Mouse (Mus musculus): ENCODE results near the gene Nid1. TPM values are rescaled to one million over a fixed set of nuclear protein-coding genes. Genes with fewer than 3 reads are reported as not detected.

The Nid1 gene
- polyA plus RNA-seq, 1 experiment from 2014 or later: 28.3 TPM

DNA sequence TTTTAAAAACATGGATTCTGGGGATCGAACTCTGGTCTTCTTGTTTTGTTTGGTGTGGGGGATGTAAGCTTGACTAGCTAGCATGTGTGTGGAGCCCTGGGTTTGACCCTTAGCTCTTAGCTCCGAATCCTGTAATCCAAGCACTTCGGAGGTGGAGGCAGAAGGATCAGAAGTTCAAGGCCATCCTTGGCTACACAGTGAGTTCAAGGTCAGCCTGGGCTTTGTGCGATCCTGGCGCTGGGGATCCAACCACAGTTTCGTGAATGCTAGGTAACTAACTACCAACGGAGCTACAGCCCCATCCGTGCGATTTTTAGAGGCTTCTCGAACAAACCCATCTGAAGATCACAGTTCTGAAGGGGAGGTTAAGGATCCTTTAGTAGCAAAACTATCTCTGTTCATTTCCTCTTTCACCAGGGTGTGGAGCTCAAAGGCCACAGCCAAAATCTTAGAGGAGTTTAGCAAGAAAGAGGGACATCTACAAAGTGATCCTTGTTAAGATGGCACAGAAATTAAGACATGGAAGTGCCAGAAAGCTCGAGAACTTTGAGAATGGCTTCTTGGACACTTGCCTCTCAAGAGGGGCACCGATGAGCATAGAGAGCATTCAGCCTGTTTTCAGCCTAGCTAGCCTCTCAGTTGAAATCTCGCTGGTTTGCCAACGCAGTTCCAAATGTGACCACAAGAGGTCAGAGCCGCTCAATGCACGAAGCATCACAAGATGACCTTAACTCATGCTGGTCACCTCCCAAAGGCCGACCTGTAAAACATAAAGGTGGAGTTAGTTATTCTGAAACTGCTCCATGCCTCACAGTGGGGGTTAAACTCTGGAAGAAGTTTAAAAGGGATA is 79.2 kb downstream of the Nid1 start:
- no peaks in the 10 kb centered on the region for H3K27me3 ChIP-seq (ENCODE audit: control insufficient read depth, insufficient read depth, low read length)
- H3K4me3 ChIP-seq (ENCODE audit: low read depth, low read length): no peak overlapping the region
- 0 out of 2 replicates have a peak, but pooled peaks have one; percentile 46 for ATAC-seq (ENCODE audit: insufficient number of reproducible peaks, low FRiP score, low TSS enrichment, low read depth)
- WGBS: 51% methylated on average over 17 of the region's 17 CpGs
- no peaks in the 10 kb centered on the region for H3K36me3 ChIP-seq (ENCODE audit: control insufficient read depth, insufficient read depth, low read length)
- H3K9ac ChIP-seq (ENCODE audit: low read length): no peak overlapping the region
- no peak overlapping the region for H3K4me2 ChIP-seq (ENCODE audit: low read depth, severe bottlenecking)
- H3K4me1 ChIP-seq (ENCODE audit: control insufficient read depth, insufficient read depth, low read length): no peaks in the 10 kb centered on the region
- no peaks in the 10 kb centered on the region for H3K9me3 ChIP-seq (ENCODE audit: control insufficient read depth, low read length)
- peak; percentile 90 for DNase-seq (ENCODE audit: low spot score)
- H3K27ac ChIP-seq (replicated peaks; ENCODE audit: low read depth, low read length): no peak overlapping the region

DNA sequence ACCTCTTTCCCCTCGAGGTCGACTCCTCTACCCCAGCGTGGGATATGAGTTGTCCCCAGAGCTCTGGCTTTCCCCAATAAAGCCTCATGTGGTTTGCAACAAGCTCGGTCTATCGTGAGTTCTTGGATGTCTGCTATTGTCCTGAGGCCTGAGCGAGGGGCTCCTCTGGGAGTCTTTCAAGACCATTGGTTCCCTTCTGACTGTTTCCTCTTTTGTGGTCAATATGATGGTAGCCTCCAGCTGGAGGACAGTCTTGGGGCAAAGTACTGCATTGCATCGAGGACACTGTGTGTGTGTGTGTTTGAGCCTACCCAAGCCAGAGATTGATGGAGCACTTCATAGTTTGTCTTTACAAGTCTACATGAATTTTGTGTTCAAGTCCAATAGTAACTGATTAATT is 80.8 kb downstream of the Nid1 start:
- 88% methylated on average over 7 of the region's 7 CpGs for WGBS
- Histone ChIP-seq H3K4me2 (ENCODE audit: low read depth, severe bottlenecking) (no peak overlapping the region), H3K9ac (ENCODE audit: low read length) (no peak overlapping the region), H3K27me3 (ENCODE audit: control insufficient read depth, insufficient read depth, low read length) (no peaks in the 10 kb centered on the region), H3K4me1 (ENCODE audit: control insufficient read depth, insufficient read depth, low read length) (no peaks in the 10 kb centered on the region), H3K4me3 (ENCODE audit: low read depth, low read length) (no peak overlapping the region), H3K9me3 (ENCODE audit: control insufficient read depth, low read length) (no peaks in the 10 kb centered on the region), H3K27ac (replicated peaks; ENCODE audit: low read depth, low read length) (no peak overlapping the region), H3K36me3 (ENCODE audit: control insufficient read depth, insufficient read depth, low read length) (no peaks in the 10 kb centered on the region)
- DNase-seq (ENCODE audit: low spot score) (no peak), ATAC-seq (ENCODE audit: insufficient number of reproducible peaks, low FRiP score, low TSS enrichment, low read depth) (no peak)

DNA sequence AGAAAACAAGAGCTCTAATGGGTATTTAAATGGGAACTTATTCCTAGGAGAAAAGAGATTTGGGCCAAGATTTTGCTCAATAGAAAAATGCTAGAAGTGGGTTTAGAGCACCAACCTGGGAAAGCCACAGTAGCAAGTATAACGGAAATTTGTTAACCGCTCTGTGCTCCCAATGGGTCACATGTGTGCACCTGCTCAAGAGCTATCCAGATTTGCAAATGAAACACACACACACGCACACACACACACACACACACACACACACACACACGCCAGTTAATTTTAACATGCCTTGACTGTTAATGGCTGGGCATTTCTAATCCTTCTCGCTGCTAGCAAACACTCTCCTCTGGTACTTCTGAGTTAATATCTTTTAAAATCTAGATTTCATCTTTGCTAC is 83.1 kb downstream of the Nid1 start:
- no peaks in the 10 kb centered on the region for H3K4me1 ChIP-seq (ENCODE audit: control insufficient read depth, insufficient read depth, low read length)
- no peak for DNase-seq (ENCODE audit: low spot score)
- no peak overlapping the region for H3K27ac ChIP-seq (replicated peaks; ENCODE audit: low read depth, low read length)
- no peak overlapping the region for H3K9ac ChIP-seq (ENCODE audit: low read length)
- no peak overlapping the region for H3K4me2 ChIP-seq (ENCODE audit: low read depth, severe bottlenecking)
- H3K4me3 ChIP-seq (ENCODE audit: low read depth, low read length): no peak overlapping the region
- H3K27me3 ChIP-seq (ENCODE audit: control insufficient read depth, insufficient read depth, low read length): no peaks in the 10 kb centered on the region
- WGBS: 91% methylated on average over 5 of the region's 5 CpGs
- no peak for ATAC-seq (ENCODE audit: insufficient number of reproducible peaks, low FRiP score, low TSS enrichment, low read depth)
- H3K9me3 ChIP-seq (ENCODE audit: control insufficient read depth, low read length): no peaks in the 10 kb centered on the region
- H3K36me3 ChIP-seq (ENCODE audit: control insufficient read depth, insufficient read depth, low read length): no peaks in the 10 kb centered on the region

DNA sequence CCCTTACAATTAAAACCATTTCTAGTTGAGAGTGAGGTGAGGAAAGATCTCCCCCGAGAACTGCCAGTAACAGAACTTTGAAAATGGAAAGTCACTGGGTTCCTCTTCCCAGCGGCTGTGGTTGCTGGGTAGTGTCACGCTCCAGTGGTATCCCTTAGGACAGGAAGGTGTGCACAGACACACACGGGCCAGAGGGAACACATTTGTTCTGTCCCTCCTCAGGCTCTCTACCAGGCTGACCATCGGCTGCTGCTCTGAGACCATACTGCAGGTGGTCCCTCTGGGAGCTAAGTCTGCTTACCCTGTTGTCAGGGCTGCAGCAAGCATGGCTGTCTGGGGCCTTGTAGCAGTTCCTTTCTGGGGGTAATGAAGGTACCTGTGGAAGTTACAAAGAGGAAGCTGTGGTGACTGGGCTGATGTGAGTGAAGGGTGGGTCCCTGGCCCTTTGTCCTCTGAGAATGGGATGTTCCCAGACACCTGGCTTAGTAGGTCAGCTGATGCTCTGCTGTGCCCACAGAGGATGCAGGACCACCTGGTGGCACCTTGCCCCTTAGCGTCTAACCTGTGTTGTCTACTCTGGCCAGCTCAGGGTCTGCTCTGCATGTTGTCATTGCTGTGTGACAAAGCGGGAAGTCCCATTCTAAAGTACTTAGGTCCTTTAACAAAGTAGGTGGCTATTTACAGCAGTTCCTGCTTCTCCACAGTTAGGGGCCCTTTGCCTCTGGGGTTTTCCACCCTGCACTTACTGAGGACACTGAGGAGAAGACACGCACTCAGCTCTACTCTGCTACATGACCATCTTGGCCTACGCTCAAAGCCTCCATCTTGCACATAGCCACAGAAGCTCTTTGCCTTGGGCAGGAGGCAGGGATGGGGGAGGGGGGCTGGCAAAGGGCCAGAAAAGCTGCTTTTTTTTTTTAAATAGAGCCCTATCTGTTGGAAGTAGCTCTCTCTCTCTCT is 86.6 kb downstream of the Nid1 start:
- no peaks in the 10 kb centered on the region for H3K9me3 ChIP-seq (ENCODE audit: control insufficient read depth, low read length)
- H3K9ac ChIP-seq (ENCODE audit: low read length): no peak overlapping the region
- no peaks in the 10 kb centered on the region for H3K4me1 ChIP-seq (ENCODE audit: control insufficient read depth, insufficient read depth, low read length)
- H3K36me3 ChIP-seq (ENCODE audit: control insufficient read depth, insufficient read depth, low read length): no peaks in the 10 kb centered on the region
- WGBS: 85% methylated on average over 9 of the region's 9 CpGs
- ATAC-seq (ENCODE audit: insufficient number of reproducible peaks, low FRiP score, low TSS enrichment, low read depth): no peak
- H3K27me3 ChIP-seq (ENCODE audit: control insufficient read depth, insufficient read depth, low read length): no peaks in the 10 kb centered on the region
- H3K27ac ChIP-seq (replicated peaks; ENCODE audit: low read depth, low read length): no peak overlapping the region
- no peak overlapping the region for H3K4me3 ChIP-seq (ENCODE audit: low read depth, low read length)
- no peak overlapping the region for H3K4me2 ChIP-seq (ENCODE audit: low read depth, severe bottlenecking)
- no peak for DNase-seq (ENCODE audit: low spot score)

DNA sequence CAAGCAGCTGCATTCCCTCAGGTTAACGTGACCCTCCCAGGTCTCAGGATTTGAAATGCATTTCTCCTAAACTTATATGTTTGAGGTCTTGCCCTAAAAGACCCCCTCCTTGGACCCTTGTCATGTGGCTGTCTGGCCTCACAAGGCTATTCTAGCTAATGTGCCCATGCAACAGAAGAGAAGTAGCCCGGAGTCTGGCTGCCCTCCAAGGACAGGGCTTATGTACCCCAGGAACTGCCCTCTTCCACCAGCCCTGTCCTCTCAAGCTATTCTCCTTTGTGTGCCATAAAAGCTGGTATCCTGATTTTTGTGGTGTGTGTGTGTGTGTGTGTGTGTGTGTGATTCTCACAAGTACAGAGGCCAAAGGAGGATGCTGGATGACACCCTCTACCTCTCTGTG is 87.9 kb downstream of the Nid1 start:
- Histone ChIP-seq H3K9ac (ENCODE audit: low read length) (no peak overlapping the region), H3K4me2 (ENCODE audit: low read depth, severe bottlenecking) (no peak overlapping the region), H3K4me3 (ENCODE audit: low read depth, low read length) (no peak overlapping the region), H3K4me1 (ENCODE audit: control insufficient read depth, insufficient read depth, low read length) (no peaks in the 10 kb centered on the region), H3K27ac (replicated peaks; ENCODE audit: low read depth, low read length) (no peak overlapping the region), H3K36me3 (ENCODE audit: control insufficient read depth, insufficient read depth, low read length) (no peaks in the 10 kb centered on the region), H3K9me3 (ENCODE audit: control insufficient read depth, low read length) (no peaks in the 10 kb centered on the region), H3K27me3 (ENCODE audit: control insufficient read depth, insufficient read depth, low read length) (no peaks in the 10 kb centered on the region)
- DNase-seq (ENCODE audit: low spot score) (no peak), ATAC-seq (ENCODE audit: insufficient number of reproducible peaks, low FRiP score, low TSS enrichment, low read depth) (no peak)
- 89% methylated on average over 2 of the region's 2 CpGs for WGBS

DNA sequence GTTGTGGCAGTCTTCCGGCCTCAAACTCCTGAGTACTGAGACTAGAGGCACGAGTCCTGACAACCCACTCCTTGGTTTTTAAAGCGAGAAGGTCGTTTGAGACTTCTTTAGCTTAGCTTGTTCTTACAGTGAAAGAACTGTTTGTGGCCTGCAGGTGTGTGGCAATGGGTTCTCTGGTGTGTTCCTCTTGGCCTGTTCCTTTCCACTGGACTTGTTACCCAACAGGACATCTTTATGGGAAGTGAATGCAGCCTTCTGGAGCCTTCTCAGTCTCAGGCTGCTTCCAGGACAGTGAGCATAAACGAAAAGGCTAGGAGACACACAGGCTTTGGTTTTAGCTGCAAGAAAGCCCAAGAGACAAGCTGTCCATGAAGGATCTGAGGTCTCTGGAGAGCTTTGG is 88.5 kb downstream of the Nid1 start:
- H3K4me2 ChIP-seq (ENCODE audit: low read depth, severe bottlenecking): no peak overlapping the region
- no peaks in the 10 kb centered on the region for H3K9me3 ChIP-seq (ENCODE audit: control insufficient read depth, low read length)
- DNase-seq (ENCODE audit: low spot score): no peak
- H3K9ac ChIP-seq (ENCODE audit: low read length): no peak overlapping the region
- no peak overlapping the region for H3K27ac ChIP-seq (replicated peaks; ENCODE audit: low read depth, low read length)
- H3K4me3 ChIP-seq (ENCODE audit: low read depth, low read length): no peak overlapping the region
- 84% methylated on average over 5 of the region's 5 CpGs for WGBS
- ATAC-seq (ENCODE audit: insufficient number of reproducible peaks, low FRiP score, low TSS enrichment, low read depth): no peak
- no peaks in the 10 kb centered on the region for H3K4me1 ChIP-seq (ENCODE audit: control insufficient read depth, insufficient read depth, low read length)
- H3K27me3 ChIP-seq (ENCODE audit: control insufficient read depth, insufficient read depth, low read length): no peaks in the 10 kb centered on the region
- H3K36me3 ChIP-seq (ENCODE audit: control insufficient read depth, insufficient read depth, low read length): no peaks in the 10 kb centered on the region

DNA sequence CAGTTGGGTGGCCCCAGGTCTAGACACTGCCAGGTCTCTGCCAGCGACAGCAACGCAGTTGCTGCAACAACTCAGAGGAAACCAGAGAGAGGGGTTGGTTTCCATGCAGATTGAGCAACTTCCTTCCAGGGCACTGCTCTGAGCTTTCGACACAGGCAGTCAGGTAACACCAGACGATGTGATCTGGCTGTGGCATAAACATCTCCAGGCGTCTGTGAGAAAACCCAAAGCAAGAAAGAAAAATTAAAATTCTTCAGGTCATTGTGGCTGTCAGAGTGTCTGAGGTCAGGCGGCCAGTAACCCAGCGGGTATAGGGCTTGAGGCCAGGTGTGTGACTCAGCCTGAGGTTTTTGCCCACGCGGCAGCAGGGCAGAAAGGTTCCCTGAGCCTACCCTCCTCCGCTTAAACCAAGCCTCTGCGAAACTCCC is 91.8 kb downstream of the Nid1 start:
- H3K9ac ChIP-seq (ENCODE audit: low read length): no peak overlapping the region
- H3K4me3 ChIP-seq (ENCODE audit: low read depth, low read length): no peak overlapping the region
- ATAC-seq (ENCODE audit: insufficient number of reproducible peaks, low FRiP score, low TSS enrichment, low read depth) (no peak), DNase-seq (ENCODE audit: low spot score) (no peak)
- no peaks in the 10 kb centered on the region for H3K36me3 ChIP-seq (ENCODE audit: control insufficient read depth, insufficient read depth, low read length)
- no peaks in the 10 kb centered on the region for H3K4me1 ChIP-seq (ENCODE audit: control insufficient read depth, insufficient read depth, low read length)
- no peak overlapping the region for H3K4me2 ChIP-seq (ENCODE audit: low read depth, severe bottlenecking)
- H3K9me3 ChIP-seq (ENCODE audit: control insufficient read depth, low read length): no peaks in the 10 kb centered on the region
- no peaks in the 10 kb centered on the region for H3K27me3 ChIP-seq (ENCODE audit: control insufficient read depth, insufficient read depth, low read length)
- 68% methylated on average over 11 of the region's 11 CpGs for WGBS
- H3K27ac ChIP-seq (replicated peaks; ENCODE audit: low read depth, low read length): no peak overlapping the region

DNA sequence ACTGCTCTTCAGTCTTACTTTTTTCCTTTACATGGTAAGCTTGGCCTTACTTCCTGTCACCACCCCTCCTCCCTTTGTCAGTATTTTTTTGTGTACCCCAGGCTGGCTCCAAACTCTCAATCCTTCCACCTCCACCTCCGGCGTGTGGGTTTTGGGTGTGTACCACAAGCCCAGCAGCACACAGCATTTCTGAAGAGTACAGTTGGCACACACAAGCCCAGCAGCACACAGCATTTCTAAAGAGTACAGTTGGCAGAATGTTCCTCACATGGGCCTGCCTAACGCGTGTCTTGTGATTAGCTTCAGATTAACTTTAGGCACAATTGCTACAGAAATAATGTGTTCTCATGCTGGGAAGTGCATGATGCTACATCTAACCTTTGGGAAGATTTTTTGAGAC is 93.6 kb downstream of the Nid1 start:
- DNase-seq (ENCODE audit: low spot score) (no peak), ATAC-seq (ENCODE audit: insufficient number of reproducible peaks, low FRiP score, low TSS enrichment, low read depth) (no peak)
- Histone ChIP-seq H3K9me3 (ENCODE audit: control insufficient read depth, low read length) (no peaks in the 10 kb centered on the region), H3K4me1 (ENCODE audit: control insufficient read depth, insufficient read depth, low read length) (no peaks in the 10 kb centered on the region), H3K4me2 (ENCODE audit: low read depth, severe bottlenecking) (no peak overlapping the region), H3K4me3 (ENCODE audit: low read depth, low read length) (no peak overlapping the region), H3K9ac (ENCODE audit: low read length) (no peak overlapping the region), H3K27me3 (ENCODE audit: control insufficient read depth, insufficient read depth, low read length) (no peaks in the 10 kb centered on the region), H3K36me3 (ENCODE audit: control insufficient read depth, insufficient read depth, low read length) (no peaks in the 10 kb centered on the region), H3K27ac (replicated peaks; ENCODE audit: low read depth, low read length) (no peak overlapping the region)
- 93% methylated on average over 4 of the region's 4 CpGs for WGBS

Data from limb, embryonic 11.5 days (tissue).